Comparison of ENCODE assay signal across 8 mouse cellular contexts in the genomic region with DNA sequence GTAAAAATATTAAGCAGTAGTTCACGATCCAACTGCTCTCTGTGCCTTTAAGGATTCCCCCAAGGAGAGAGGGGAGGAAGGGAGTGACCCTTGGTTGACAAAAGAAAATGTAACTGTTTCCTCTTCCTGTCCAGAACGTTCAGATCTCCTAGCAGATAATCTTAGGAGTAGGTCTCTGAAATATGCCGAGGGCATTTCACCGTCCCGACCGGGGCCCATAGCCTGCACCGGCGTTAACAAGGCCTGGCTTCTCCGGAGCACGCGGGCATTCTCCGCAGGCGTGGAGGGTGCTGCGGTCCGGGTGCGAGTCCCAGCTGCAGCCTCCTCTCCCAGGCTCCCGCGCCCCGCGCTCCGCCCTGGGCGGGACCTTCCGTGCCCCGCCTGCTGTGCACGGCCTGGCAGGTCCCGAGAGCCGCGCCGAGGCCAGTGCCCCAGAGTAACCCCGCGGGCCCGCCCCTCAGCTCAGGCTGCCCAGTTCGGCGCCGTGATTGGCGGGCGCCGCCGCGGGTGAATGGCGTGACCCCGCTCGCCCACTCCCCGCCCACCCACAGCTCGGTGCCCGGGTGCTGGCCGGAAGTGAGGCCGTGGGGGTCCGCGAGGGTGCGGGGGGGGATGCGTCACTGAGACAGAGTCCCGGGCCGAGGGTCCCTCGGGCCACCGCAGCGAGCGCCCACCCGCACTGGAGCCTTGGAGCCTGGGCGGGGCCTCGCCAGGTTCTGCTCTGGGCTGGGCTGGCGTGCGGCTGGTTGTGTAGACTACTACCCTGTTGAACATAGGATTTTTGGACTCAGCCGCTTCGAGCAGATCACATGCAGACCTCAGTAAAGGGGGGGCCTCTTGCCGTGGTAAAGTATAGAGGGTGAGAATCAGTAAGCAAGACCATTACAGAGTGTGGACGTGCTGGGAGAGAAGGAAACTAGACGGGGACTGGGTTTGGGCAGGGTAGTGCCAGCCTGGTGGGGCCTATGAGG. TPM values are rescaled to one million over a fixed set of nuclear protein-coding genes. Genes with fewer than 3 reads are reported as not detected.
DNase-seq lines count a peak whose midpoint lies in the region; ATAC-seq lines count a peak whose summit lies in the region.

No protein-coding gene starts in this region.

- peak; percentile 92 for DNase-seq in CD4-positive helper T cell, adult 2 months (ENCODE audit: low read depth, low spot score)
- peak; percentile 52 for DNase-seq in brain, embryonic 18.5 days (ENCODE audit: low read depth, low spot score)
- peak; percentile 91 for DNase-seq in liver
- DNase-seq in monocyte, adult 2 months (ENCODE audit: low read depth in 1 of 2, low spot score in 2 of 2): peak; percentile 85 to 90
- DNase-seq in spleen, postnatal 14 days (ENCODE audit: low spot score in 2 of 2): peak; percentile 78 to 83

- ATAC-seq in heart, embryonic 12.5 days (ENCODE audit: insufficient number of reproducible peaks, low FRiP score): peak; percentile 98
- ATAC-seq in kidney, embryonic 16.5 days (ENCODE audit: low FRiP score, low TSS enrichment): peak; percentile 99

- peak overlapping the region; percentile 90 for H3K27ac ChIP-seq in heart, embryonic 12.5 days (ENCODE audit: poor library complexity, severe bottlenecking)
- peak overlapping the region; percentile 99 for H3K27ac ChIP-seq in kidney, embryonic 16.5 days (ENCODE audit: low read length)

- no peaks in the 10 kb centered on the region for H3K9me3 ChIP-seq in erythroblast, embryonic 14.5 days (ENCODE audit: control insufficient read depth, low read length)
- H3K9me3 ChIP-seq in heart, embryonic 12.5 days (replicated peaks): 0 out of 2 replicates have a peak, but pooled peaks cover 3% of the 10 kb centered on the region
- H3K9me3 ChIP-seq in kidney, embryonic 16.5 days (ENCODE audit: low read length): no peaks in the 10 kb centered on the region

- peaks cover 31% of the 10 kb centered on the region for H3K4me1 ChIP-seq in erythroblast, embryonic 14.5 days (ENCODE audit: control insufficient read depth)
- H3K4me1 ChIP-seq in heart, embryonic 12.5 days (replicated peaks): peaks cover 13% of the 10 kb centered on the region
- H3K4me1 ChIP-seq in kidney, embryonic 16.5 days (ENCODE audit: insufficient read depth, low read length): peaks cover 29% of the 10 kb centered on the region

- under 1% methylated on average over 58 of the region's 68 CpGs for WGBS in heart, embryonic 12.5 days
- WGBS in kidney, embryonic 16.5 days: under 1% methylated on average over 58 of the region's 68 CpGs

- H3K4me2 ChIP-seq in heart, embryonic 12.5 days: peak overlapping the region; percentile 68
- peak overlapping the region; percentile 62 for H3K4me2 ChIP-seq in kidney, embryonic 16.5 days (replicated peaks; ENCODE audit: low read depth, low read length)

- no peaks in the 10 kb centered on the region for H3K36me3 ChIP-seq in erythroblast, embryonic 14.5 days (ENCODE audit: control insufficient read depth)
- no peaks in the 10 kb centered on the region for H3K36me3 ChIP-seq in heart, embryonic 12.5 days
- no peaks in the 10 kb centered on the region for H3K36me3 ChIP-seq in kidney, embryonic 16.5 days (ENCODE audit: insufficient read depth, low read length)

- peaks cover 2% of the 10 kb centered on the region; the same call in 1 of the 2 replicates for H3K27me3 ChIP-seq in erythroblast, embryonic 14.5 days (ENCODE audit: control insufficient read depth)
- no peaks in the 10 kb centered on the region for H3K27me3 ChIP-seq in heart, embryonic 12.5 days (replicated peaks)
- H3K27me3 ChIP-seq in kidney, embryonic 16.5 days (ENCODE audit: insufficient read depth, low read length): no peaks in the 10 kb centered on the region

- peak overlapping the region; percentile 74 for H3K4me3 ChIP-seq in erythroblast, embryonic 14.5 days (replicated peaks)
- H3K4me3 ChIP-seq in heart, embryonic 12.5 days: peak overlapping the region; percentile 67
- H3K4me3 ChIP-seq in kidney, embryonic 16.5 days (ENCODE audit: low read length): peak overlapping the region; percentile 73

- peak overlapping the region; percentile 81 for H3K9ac ChIP-seq in heart, embryonic 12.5 days
- H3K9ac ChIP-seq in kidney, embryonic 16.5 days (replicated peaks; ENCODE audit: low read length): peak overlapping the region; percentile 86

RNA-seq across cellular contexts. Expression of a gene that starts 6.6 kb away (rescaled TPM):
- 0.03 and 0.09 TPM in 2 replicates for polyA plus RNA-seq in erythroblast, embryonic 14.5 days (2012)
- 84.9 and 86.5 TPM in 2 replicates for polyA plus RNA-seq in heart, embryonic 12.5 days (2016; fragmentation: Nextera tagmentation; extraction: Ambion mirVana)
- 90.1 and 95.9 TPM in 2 replicates for polyA plus RNA-seq in kidney, embryonic 16.5 days (2015; fragmentation: Nextera tagmentation; extraction: Ambion mirVana)

Comparison
In these comparisons a context has a peak if more than half of its experiments do, and no peak if none do; other contexts are left out.
1. Peak in every context shown above with its lines: DNase-seq, ATAC-seq, H3K4me3 ChIP-seq and H3K27ac ChIP-seq.
2. RNA of a gene that starts 6.6 kb away (polyA plus RNA-seq): 90.1 to 95.9 TPM in kidney, embryonic 16.5 days and 84.9 to 86.5 TPM in heart, embryonic 12.5 days; 0.03 to 0.09 TPM in erythroblast, embryonic 14.5 days; every median in the first group is over 10 times any median in the second.